Mouse (Mus musculus): Measurements from ENCODE around the gene Cisd2. TPM values are rescaled to one million over a fixed set of nuclear protein-coding genes. Genes with fewer than 3 reads are reported as not detected.

Gene Cisd2
- total RNA-seq, 2 experiments from 2014 or later, result 34.5 to 38.2 TPM

DNA sequence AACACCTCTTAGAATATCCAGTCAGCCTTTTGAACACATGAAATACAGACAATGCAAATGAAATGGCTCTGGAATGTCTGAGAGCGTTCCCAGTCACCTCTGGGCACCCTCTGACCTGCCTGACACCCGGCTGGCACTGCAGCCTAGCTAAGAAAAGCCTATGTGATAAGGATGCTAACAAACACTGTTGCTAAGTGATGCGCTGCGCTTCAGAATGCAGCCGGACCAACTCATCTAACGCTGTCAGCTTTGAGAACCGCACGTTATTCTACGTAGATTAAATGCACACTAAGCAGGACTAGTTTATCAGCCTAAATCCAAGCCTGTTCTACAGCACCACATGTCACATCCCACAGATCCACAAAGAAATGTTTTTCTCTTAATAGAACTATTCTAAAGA is 11.9 kb downstream of the Cisd2 start:
- DNase-seq (ENCODE audit: low spot score in 2 of 2), result no peak

DNA sequence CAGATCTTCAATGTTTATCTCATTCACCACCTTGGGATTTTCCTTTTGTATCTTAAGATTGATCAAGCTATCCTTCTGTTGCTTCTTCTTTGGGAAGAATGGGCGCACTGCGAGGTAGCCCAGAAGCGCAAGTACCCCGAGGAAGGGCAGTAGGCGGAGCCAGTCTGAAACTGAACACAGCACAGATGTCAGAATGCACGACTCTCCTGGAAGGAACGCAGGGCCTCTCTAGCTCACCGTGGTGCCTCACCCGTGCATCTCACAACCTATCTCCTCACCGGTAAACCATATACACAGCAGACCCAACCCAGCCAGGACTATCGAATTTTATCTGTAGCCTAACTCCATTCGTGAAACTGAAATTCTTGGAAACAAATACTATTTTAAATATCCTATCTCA is 12.7 kb downstream of the Cisd2 start:
- no peak for DNase-seq (ENCODE audit: low spot score in 2 of 2)

DNA sequence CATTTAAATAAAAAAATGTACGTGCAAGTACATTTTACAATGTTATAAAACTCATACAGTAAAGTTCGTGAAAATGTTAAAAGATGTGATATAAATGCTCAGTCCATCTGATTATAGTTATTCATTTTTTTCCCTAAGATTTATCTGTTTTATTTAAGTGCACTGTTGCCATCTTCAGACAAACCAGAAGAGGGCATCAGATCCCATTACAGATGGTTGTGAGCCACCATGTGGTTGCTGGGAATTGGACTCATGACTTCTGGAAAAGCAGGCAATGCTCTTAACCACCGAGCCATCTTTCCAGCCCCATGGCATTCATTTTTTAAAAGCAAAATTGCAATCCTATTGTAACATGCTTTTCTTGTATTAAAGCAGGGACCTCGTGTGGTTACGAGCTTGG is 14.5 kb downstream of the Cisd2 start:
- DNase-seq (ENCODE audit: low spot score in 2 of 2), result no peak

DNA sequence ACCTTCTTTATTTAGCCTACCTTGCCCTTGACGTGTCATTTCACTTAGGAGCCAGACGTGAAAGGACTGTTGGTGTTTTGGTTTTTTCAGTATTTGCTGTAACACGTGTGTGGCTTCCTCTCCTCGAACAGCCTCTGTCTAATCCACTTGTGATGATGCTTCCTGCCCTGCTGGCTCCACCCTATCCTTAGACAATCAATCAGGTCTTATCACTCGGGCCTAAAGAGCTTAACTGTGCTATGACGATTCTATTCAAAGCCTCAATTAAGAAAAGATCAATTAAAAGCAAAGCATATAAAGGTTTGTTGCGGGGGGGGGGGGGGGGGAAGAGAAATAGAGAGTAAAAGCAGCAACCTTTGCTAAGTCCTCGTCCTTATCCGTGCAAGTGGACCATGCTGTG is 16.4 kb downstream of the Cisd2 start:
- DNase-seq (ENCODE audit: low spot score in 2 of 2), result no peak

DNA sequence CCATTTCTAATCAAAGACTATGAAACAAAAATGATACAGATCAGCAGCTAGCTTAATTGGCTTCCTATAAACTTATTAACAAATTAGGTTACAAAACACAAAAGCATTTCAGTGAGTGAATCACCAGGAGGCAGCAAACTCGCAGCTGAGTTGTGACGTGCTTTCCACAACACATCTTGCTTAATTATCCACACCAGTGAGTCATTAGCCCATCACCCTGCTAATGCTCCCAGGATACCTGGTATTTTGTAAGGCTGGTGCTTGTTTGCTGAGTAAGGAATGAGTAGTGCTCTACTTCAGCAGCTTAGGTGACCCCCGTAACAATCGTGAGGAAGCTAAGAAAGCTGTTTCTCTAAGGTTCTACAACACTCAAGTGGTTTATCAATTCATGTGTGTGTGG is 19.1 kb downstream of the Cisd2 start:
- DNase-seq (ENCODE audit: low spot score in 2 of 2), result no peak

DNA sequence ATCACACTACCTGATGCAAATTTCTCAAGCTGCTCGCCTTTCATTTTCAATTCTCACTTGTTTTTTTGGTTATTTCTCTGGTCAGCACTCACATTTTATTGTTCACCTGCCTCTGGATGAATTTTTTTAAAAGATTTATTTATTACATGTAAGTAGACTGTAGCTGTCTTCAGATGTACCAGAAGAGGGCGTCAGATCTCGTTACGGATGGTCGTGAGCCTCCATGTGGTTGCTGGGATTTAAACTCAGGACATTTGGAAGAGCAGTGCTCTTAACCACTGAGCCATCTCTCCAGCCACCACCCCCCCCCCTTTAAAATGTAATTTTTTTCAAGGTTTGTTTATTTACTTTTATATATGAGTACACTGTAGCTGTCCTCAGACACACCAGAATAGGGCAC is 19.9 kb downstream of the Cisd2 start:
- no peak for DNase-seq (ENCODE audit: low spot score in 2 of 2)

DNA sequence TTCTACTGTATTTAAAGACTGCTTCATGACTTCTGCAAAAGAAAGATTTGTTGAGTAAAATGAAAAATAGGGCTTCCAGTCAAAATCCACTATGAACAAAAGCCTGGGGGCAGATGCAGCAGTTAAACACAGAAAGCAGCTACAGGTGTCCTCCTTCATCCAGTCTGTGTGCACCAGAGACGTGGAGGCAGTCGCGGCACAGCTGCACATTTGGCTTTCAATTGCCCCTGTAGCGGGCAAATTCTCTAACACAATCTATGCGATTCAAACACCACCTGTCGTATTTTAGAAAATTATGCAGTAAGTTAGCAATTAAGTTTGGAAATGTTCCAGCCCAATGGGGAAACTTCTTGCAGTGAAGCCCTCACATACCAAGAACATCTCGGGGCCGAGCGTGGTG is 20.5 kb downstream of the Cisd2 start:
- DNase-seq (ENCODE audit: low spot score in 2 of 2), result peak; percentile 6 to 24

DNA sequence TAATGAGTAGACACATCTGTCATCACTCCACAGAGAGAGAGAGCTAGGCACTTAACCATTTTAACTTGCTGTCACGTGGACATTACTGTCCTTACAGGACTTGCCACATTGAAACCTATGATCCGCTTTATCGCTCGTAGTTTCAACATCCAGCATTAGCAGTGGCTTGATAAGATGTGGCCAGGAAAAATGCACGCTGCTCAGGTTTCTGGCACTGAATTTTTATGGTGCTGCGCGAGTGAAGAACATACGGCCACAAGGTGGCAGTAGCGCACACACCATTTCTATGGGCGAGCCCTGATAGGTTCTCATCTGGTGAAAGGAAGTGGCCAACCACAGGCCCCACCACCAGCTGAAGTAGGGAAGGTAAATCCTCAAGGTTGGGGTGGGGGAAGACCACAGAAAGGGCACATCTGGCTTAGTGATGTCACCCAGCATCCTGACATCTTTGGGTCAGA is 21.5 kb downstream of the Cisd2 start:
- DNase-seq (ENCODE audit: low spot score in 2 of 2), result peak; percentile 76 to 84

DNA sequence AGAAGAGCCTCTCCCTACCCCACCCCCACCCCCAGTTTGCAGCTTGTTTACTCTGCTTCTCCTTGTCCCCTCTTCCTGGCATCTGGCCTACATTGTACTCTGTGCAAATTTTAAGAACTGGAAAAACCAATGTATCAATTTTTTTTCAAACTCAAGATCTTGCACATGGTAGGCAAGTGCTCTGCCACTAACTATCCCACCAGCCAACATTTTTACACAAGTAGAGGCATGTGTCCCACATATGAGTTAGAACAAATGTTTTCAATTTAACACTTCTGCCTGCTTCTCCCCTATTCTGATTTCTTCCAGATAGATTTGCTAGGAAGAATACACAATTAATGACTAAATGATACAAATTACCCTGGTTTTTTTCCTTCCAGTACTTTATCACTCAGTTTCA is 26.6 kb downstream of the Cisd2 start:
- no peak for DNase-seq (ENCODE audit: low spot score in 2 of 2)

DNA sequence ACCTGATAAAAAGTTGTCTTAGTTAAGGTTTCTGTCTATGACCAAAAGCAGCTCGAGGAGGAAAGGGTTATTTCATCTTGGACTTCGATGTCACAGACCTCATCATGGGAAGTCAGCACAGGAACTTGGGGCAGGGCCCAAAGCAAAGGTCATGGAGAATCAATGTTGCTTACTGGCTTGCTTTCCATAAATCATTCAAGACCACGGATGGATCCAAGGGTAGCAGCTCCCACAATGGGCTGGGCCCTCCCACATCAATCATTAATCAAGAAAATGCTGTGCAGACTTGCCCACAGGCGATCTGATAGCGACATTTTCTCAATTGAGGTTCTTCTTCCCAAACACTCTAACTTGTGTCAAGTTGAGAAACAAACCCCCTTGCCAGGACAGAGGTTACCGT is 27.6 kb downstream of the Cisd2 start:
- DNase-seq (ENCODE audit: low spot score in 2 of 2), result no peak

DNA sequence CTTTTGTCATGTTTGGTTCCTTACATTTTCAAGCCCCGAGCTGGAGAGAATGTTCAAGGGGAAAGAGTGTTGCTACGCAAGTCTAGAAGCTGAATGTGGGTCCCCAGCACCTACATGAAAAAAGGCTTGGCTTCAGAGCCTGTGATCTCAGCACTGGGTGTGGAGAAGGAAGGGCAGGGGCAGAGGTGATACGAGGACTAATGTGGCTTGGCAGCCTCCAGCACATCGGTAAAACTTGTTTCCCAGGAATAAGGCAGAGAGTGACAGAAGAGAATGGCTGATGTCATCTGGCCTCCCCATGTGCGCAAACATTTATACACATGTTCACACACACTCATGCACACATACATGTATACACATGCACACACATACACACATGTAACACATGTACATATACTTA is 28.6 kb downstream of the Cisd2 start:
- no peak for DNase-seq (ENCODE audit: low spot score in 2 of 2)

DNA sequence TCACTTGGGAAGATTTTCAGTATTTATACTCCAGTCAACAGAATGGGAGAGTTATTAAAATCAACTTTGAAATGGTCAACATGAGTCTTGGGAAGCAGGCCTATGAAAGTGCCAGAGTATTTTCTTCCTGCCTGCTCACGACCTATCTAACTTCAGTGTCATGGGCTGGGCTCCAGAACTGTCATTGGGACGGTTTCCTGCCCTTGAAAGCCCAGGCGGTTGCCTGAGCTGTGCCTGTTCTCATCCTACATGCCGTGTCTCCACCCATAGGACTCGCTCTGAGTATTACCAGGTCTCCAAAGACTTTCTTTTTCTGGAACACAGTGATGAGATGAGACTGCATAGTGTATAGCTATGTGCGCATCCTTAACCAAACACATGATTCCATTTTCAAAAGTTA is 30.5 kb downstream of the Cisd2 start:
- DNase-seq (ENCODE audit: low spot score in 2 of 2), result no peak

DNA sequence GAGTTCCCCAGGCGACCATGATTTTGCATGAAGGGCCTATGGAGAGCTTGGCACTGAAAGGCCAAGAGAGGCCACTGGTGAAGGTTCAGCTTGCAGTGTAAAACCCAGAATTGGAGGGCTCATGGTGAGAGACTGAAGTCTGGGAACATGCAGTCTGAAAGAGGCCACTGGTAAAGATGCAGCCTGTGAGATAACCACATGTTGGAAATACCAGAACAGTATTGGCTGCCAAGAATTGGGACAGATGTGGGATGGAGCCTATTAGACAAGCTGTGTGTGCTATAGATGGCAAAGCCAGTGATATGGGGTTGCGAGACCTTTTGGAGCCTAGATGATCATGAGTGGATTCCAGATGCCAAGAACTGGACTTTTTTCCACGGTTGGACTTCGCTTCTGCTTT is 43.9 kb downstream of the Cisd2 start:
- DNase-seq (ENCODE audit: low spot score in 2 of 2), result no peak

DNA sequence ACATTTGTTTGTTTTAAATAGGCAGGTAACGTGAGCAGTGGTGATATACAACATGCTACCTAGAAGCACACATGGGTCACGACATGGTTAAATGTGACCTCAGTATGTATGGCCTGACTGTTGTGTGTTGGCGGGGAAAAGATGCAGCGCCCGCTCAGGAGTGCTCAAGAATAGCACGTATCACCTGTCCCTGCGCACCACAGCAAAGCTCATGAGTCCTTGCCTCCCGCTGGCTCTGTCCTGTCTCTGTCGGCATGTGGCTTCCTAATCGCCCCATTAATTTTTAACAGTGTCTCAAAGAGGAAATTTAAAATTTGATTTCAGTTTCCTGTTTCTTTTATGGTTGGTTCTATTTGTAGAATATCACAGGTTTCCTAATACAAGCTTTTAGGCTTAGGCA is 46.3 kb downstream of the Cisd2 start:
- DNase-seq (ENCODE audit: low spot score in 2 of 2), result no peak

DNA sequence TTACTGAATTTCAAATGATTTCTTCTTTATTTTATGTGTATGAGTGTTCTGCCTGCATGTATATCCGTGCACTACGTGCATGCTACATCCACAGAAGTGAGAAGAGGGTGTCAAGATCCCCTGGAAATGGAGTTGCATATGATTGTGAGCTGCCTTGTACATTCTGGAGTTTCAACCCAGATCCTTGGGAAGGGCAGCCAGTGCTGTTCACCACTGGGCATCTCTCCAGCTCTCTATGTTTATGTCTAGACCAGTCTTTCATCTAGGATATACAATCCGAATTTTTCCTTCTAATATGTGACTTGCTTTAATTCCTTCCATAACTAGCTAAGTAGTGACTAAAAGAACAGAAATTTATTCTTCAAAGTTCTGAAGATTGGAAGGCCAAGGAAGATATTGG is 47.9 kb downstream of the Cisd2 start:
- DNase-seq (ENCODE audit: low spot score in 2 of 2), result no peak

DNA sequence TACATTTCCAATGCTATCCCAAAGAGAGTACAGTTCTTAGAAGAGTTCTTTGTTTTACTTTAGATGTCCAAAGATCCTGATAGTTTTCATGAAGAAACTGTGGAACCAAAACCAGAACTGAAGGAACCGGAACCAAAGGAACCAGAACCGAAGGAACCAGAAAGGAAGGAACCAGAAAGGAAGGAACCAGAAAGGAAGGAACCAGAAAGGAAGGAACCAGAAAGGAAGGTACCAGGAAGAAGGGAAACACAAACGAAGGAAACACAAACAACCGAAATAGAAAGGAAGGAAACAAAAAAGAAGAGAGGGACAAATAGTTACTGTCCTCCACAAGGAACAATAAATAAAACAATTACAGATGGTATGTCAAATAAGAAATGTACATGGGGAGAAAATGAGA is 66.3 kb downstream of the Cisd2 start:
- no peak for DNase-seq (ENCODE audit: low spot score in 2 of 2)

Other genes with a start within 250 kb of the Cisd2 start
- 1 to 10 TPM; 2.7 TPM for gene Cenpe, start 211.4 kb downstream of the Cisd2 start, total RNA-seq (2021)
- 1 to 10 TPM; 2.3 to 3.8 TPM for gene Bdh2, start 142.7 kb downstream of the Cisd2 start, total RNA-seq (2021)
- gene Slc9b2, start 116.2 kb downstream of the Cisd2 start, total RNA-seq (2021), result 1 to 10 TPM; 3.1 to 4.0 TPM
- gene Slc9b1, start 75.9 kb downstream of the Cisd2 start, total RNA-seq (2021), result under 1 TPM; 0.16 to 0.43 TPM
- gene Ube2d3, start 14.2 kb upstream of the Cisd2 start, total RNA-seq (2021), result 100 to 1,000 TPM; 246 to 248 TPM
- 10 to 100 TPM in 1 of 2 experiments, 1 to 10 TPM in 1; 6.4 to 11.1 TPM for gene Manba, start 61.7 kb upstream of the Cisd2 start, total RNA-seq (2021)

All from layer of hippocampus, postnatal 14 days (tissue).